Mouse (Mus musculus) myocyte (in vitro differentiated cells): Measurements from ENCODE around the gene Ccdc113. TPM values are rescaled to one million over a fixed set of nuclear protein-coding genes. Genes with fewer than 3 reads are reported as not detected.
A peak's percentile ranks its signal among the peaks of the same experiment; 100 is the strongest.

ENCODE experiments used
- H3K27me3 ChIP-seq: one replicate; pipeline ENCODE4 v1.6.1; 2011; ENCODE audit not compliant: control insufficient read depth, insufficient read depth, insufficient read length
- H3K36me3 ChIP-seq: one replicate; pipeline ENCODE4 v1.6.1; 2011; ENCODE audit not compliant: control insufficient read depth, insufficient read depth
- H3K4me2 ChIP-seq: one replicate; pipeline ENCODE4 v1.6.1; 2011; ENCODE audit warnings: low read depth, control low read depth
- H3K4me3 ChIP-seq: one replicate; pipeline ENCODE4 v1.5.1; 2011; ENCODE audit warnings: mild to moderate bottlenecking, control low read depth, moderate library complexity
- H3K79me2 ChIP-seq: one replicate; pipeline ENCODE4 v1.6.1; 2011; ENCODE audit not compliant: control insufficient read depth, insufficient read depth
- H3ac ChIP-seq: one replicate; pipeline ENCODE4 v1.6.1; 2011; ENCODE audit not compliant: control insufficient read depth, insufficient read length
- CEBPB ChIP-seq: IDR thresholded peaks from 2 replicates; pipeline ENCODE4 v1.6.1; 2011; ENCODE audit warnings: mild to moderate bottlenecking, moderate library complexity; ENCODE audit not compliant: poor library complexity, insufficient read depth, severe bottlenecking
- E2F4 ChIP-seq: IDR thresholded peaks from one replicate; pipeline ENCODE4 v1.6.1; 2011; ENCODE audit warnings: mild to moderate bottlenecking, control low read depth, moderate library complexity; ENCODE audit not compliant: insufficient read depth
- MAX ChIP-seq: IDR thresholded peaks from one replicate; pipeline ENCODE4 v1.6.1; 2011; ENCODE audit warnings: low read depth, mild to moderate bottlenecking, control low read depth
- MYOD1 ChIP-seq, 3 experiments: IDR thresholded peaks; one replicate each; pipeline ENCODE4 v1.6.1; 2011; ENCODE audit warnings: control low read depth in 2 of 3, low read depth in 2 of 3, mild to moderate bottlenecking in 2 of 3, moderate library complexity in 1 of 3; ENCODE audit not compliant: insufficient read length in 2 of 3, control insufficient read depth in 1 of 3
- MYOG ChIP-seq, 3 experiments: IDR thresholded peaks; one replicate each; pipeline ENCODE4 v1.6.1; 2011; ENCODE audit warnings: control low read depth in 2 of 3, low read depth in 2 of 3, mild to moderate bottlenecking in 2 of 3; ENCODE audit not compliant: insufficient read length in 2 of 3, control insufficient read depth in 1 of 3, insufficient read depth in 1 of 3
- POLR2A ChIP-seq: IDR thresholded peaks from one replicate; pipeline ENCODE4 v1.6.1; 2011; ENCODE audit warnings: low read depth, mild to moderate bottlenecking, control low read depth, moderate library complexity; ENCODE audit not compliant: insufficient read length
- POLR2AphosphoS2 ChIP-seq: IDR thresholded peaks from one replicate; pipeline ENCODE4 v1.6.1; 2011; ENCODE audit warnings: low read depth, control low read depth; ENCODE audit not compliant: insufficient read length
- REST ChIP-seq: IDR thresholded peaks from one replicate; pipeline ENCODE4 v1.6.1; 2011; ENCODE audit warnings: mild to moderate bottlenecking, control low read depth, moderate library complexity; ENCODE audit not compliant: insufficient read depth, insufficient read length
- SRF ChIP-seq: IDR thresholded peaks from one replicate; pipeline ENCODE4 v1.6.1; 2011; ENCODE audit warnings: low read depth; ENCODE audit not compliant: control insufficient read depth, insufficient read length
- TCF12 ChIP-seq: IDR thresholded peaks from one replicate; pipeline ENCODE4 v1.6.1; 2011; ENCODE audit warnings: mild to moderate bottlenecking, control low read depth; ENCODE audit not compliant: poor library complexity, insufficient read depth, severe bottlenecking
- TCF3 ChIP-seq: IDR thresholded peaks from one replicate; pipeline ENCODE4 v1.6.1; 2011; ENCODE audit warnings: low read depth, control low read depth; ENCODE audit not compliant: insufficient read length
- USF1 ChIP-seq: IDR thresholded peaks from one replicate; pipeline ENCODE4 v1.6.1; 2011; ENCODE audit warnings: low read depth, mild to moderate bottlenecking, control low read depth, moderate library complexity
- polyA plus RNA-seq: library from polyadenylated mRNA; unstranded; fragments of >200 nt; fragmentation: generic; extraction: Trizol; gene quantifications from one replicate; pipeline ENCODE4 v1.2.1, GENCODE M21; 2012; ENCODE audit warnings: missing spikeins

Ccdc113 gene
- polyA plus RNA-seq, 1 experiment: not detected

- Histone ChIP-seq H3K79me2 (no peaks in the 10 kb centered on the region), H3K27me3 (peaks cover 14% of the 10 kb centered on the region), H3K4me2 (peak overlapping the region; percentile 18), H3K4me3 (no peak overlapping the region), H3K36me3 (no peaks in the 10 kb centered on the region), H3ac (no peak overlapping the region)
- TF ChIP-seq E2F4: no peak
- TF ChIP-seq CEBPB: no peak
- no peak for TF ChIP-seq MYOD1 (IDR thresholded peaks at IDR 0.05; ENCODE audit: control insufficient read depth in 1 of 3, insufficient read length in 2 of 3, low read depth in 2 of 3)
- TF ChIP-seq MAX: no peak
- TF ChIP-seq POLR2A: no peak
- TF ChIP-seq USF1: no peak
- no peak for TF ChIP-seq TCF3
- no peak for TF ChIP-seq REST
- TF ChIP-seq SRF: no peak
- no peak for TF ChIP-seq POLR2AphosphoS2
- no peak for TF ChIP-seq TCF12
- TF ChIP-seq MYOG (IDR thresholded peaks at IDR 0.05; ENCODE audit: control insufficient read depth in 1 of 3, insufficient read depth in 1 of 3, insufficient read length in 2 of 3, low read depth in 2 of 3): no peak
Observed at GRCm38 (mm10) chr8:95512257-95512656, 21.6 kb upstream of the Ccdc113 start.

GRCm38 (mm10) chr8:95513219-95513618 lies 20.7 kb upstream of the Ccdc113 start:
- TF ChIP-seq SRF: no peak
- TF ChIP-seq E2F4: no peak
- peak in 1 of 3 experiments; percentile 29 for TF ChIP-seq MYOD1 (IDR thresholded peaks at IDR 0.05; ENCODE audit: control insufficient read depth in 1 of 3, insufficient read length in 2 of 3, low read depth in 2 of 3)
- H3K79me2 ChIP-seq: no peaks in the 10 kb centered on the region
- H3K4me2 ChIP-seq: peak overlapping the region; percentile 30
- H3K4me3 ChIP-seq: no peak overlapping the region
- H3K27me3 ChIP-seq: peaks cover 14% of the 10 kb centered on the region
- no peak overlapping the region for H3ac ChIP-seq
- H3K36me3 ChIP-seq: no peaks in the 10 kb centered on the region

GRCm38 (mm10) chr8:95516928-95517327 lies 17.0 kb upstream of the Ccdc113 start:
- peaks cover 5% of the 10 kb centered on the region for H3K27me3 ChIP-seq
- peak overlapping the region; percentile 52 for H3K4me2 ChIP-seq
- no peaks in the 10 kb centered on the region for H3K36me3 ChIP-seq
- H3K79me2 ChIP-seq: no peaks in the 10 kb centered on the region
- H3K4me3 ChIP-seq: no peak overlapping the region
- TF ChIP-seq TCF12 (peak; percentile 27), MYOD1 (IDR thresholded peaks at IDR 0.05; ENCODE audit: control insufficient read depth in 1 of 3, insufficient read length in 2 of 3, low read depth in 2 of 3) (peak in 2 of 3 experiments; percentile 71 to 80), MYOG (IDR thresholded peaks at IDR 0.05; ENCODE audit: control insufficient read depth in 1 of 3, insufficient read depth in 1 of 3, insufficient read length in 2 of 3, low read depth in 2 of 3) (peak; percentile 20 to 81 (median 74)), REST (no peak), CEBPB (no peak), TCF3 (peak; percentile 5), POLR2A (no peak), SRF (no peak), E2F4 (no peak), USF1 (no peak), MAX (no peak), POLR2AphosphoS2 (no peak)
- H3ac ChIP-seq: no peak overlapping the region

DNA sequence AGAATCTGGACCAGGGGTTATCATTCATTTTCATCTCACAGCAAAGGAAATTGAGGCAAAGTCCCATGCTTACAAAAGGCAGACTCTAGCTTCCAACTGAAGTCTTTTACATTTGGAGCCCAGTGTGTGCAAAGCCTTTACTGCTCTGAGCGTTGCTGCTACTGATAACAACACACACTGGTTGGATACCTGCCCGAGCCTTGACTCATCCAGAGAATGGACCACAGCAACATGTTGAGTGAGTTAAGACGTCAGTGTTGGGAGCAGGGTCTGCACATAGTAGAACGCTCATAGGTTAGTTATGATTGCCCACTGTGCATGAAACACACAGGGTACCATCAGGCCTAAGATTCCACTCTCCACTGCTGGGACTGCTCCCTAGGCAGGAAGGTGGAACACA lies 9.9 kb upstream of the Ccdc113 start:
- peaks cover 66% of the 10 kb centered on the region for H3K27me3 ChIP-seq
- no peaks in the 10 kb centered on the region for H3K36me3 ChIP-seq
- H3K4me3 ChIP-seq: no peak overlapping the region
- H3ac ChIP-seq: no peak overlapping the region
- no peaks in the 10 kb centered on the region for H3K79me2 ChIP-seq
- no peak overlapping the region for H3K4me2 ChIP-seq
- TF ChIP-seq MYOD1 (IDR thresholded peaks at IDR 0.05; ENCODE audit: control insufficient read depth in 1 of 3, insufficient read length in 2 of 3, low read depth in 2 of 3): no peak
- TF ChIP-seq REST: no peak
- TF ChIP-seq SRF: no peak
- no peak for TF ChIP-seq POLR2A

GRCm38 (mm10) chr8:95528194-95528593 lies 5.7 kb upstream of the Ccdc113 start:
- Histone ChIP-seq H3K4me2 (no peak overlapping the region), H3ac (no peak overlapping the region), H3K79me2 (no peaks in the 10 kb centered on the region), H3K36me3 (no peaks in the 10 kb centered on the region), H3K4me3 (no peak overlapping the region), H3K27me3 (peaks cover 71% of the 10 kb centered on the region)
- no peak for TF ChIP-seq SRF
- TF ChIP-seq CEBPB: no peak

DNA sequence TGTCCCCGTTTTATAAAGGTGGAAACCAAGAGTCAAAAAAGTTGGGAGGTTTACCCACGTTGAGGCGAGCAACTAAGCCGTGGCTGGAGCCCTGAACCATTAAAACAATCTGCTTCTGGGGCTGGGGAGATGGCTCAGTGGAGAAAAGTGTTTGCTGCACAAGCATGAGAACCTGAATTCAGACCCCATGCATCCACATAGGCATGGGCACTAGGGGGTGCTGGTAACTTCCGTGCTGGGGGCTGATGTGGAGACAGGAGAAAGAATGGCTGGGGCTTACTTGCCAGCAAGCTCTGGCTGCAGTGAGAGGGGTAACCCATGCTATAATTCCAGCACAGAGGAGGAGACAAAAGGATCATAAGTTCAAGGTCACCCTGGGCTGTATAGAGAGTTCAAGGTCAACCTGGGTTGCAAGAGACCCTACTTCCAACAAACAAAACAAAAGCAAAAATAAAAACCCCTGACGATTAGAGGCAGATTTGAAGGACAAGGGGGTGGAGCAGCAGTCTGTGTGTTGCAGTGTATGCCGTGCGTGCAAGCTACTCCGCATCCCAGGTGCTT lies 5.1 kb upstream of the Ccdc113 start:
- no peak overlapping the region for H3K4me2 ChIP-seq
- H3ac ChIP-seq: no peak overlapping the region
- no peak for TF ChIP-seq TCF12
- no peak for TF ChIP-seq REST
- TF ChIP-seq E2F4: no peak
- TF ChIP-seq MYOG (IDR thresholded peaks at IDR 0.05; ENCODE audit: control insufficient read depth in 1 of 3, insufficient read depth in 1 of 3, insufficient read length in 2 of 3, low read depth in 2 of 3): no peak
- no peak for TF ChIP-seq POLR2A
- TF ChIP-seq TCF3: no peak
- TF ChIP-seq MYOD1 (IDR thresholded peaks at IDR 0.05; ENCODE audit: control insufficient read depth in 1 of 3, insufficient read length in 2 of 3, low read depth in 2 of 3): no peak
- TF ChIP-seq USF1: no peak
- no peak for TF ChIP-seq POLR2AphosphoS2
- TF ChIP-seq MAX: no peak
- no peak for TF ChIP-seq SRF
- no peak for TF ChIP-seq CEBPB
- H3K27me3 ChIP-seq: peaks cover 68% of the 10 kb centered on the region
- no peaks in the 10 kb centered on the region for H3K79me2 ChIP-seq
- H3K36me3 ChIP-seq: no peaks in the 10 kb centered on the region
- no peak overlapping the region for H3K4me3 ChIP-seq
